21 mouse cellular contexts compared by ENCODE assay signal in genomic region chr8:105206766-105207275, GRCm38 (mm10). TPM values are rescaled to one million over a fixed set of nuclear protein-coding genes. Genes with fewer than 3 reads are reported as not detected.
DNase-seq lines count a peak whose midpoint lies in the region; ATAC-seq and TF ChIP-seq lines count a peak whose summit lies in the region.
"Had no signal": no experiment of that assay in that cellular context is flagged by ENCODE, and none has a peak within 500 bp of the region (broad histone marks: within the 10 kb centered on the region; RNA-seq: fewer than 3 reads in every experiment).

No protein-coding gene starts in this region.

- intact Hi-C loops in gastrocnemius, adult 2 months (cut with DNase I): no loop called here

- ATAC-seq in midbrain, postnatal 0 days (ENCODE audit: low FRiP score): no peak; the same call in 1 of the 2 replicates
- no peak for ATAC-seq in midbrain, embryonic 13.5 days
- ATAC-seq in limb, embryonic 15.5 days (ENCODE audit: insufficient number of reproducible peaks, low FRiP score, low TSS enrichment, low read depth): 0 out of 2 replicates have a peak, but pooled peaks have one; percentile 19
- ATAC-seq: forebrain, embryonic 15.5 days; lung, postnatal 0 days had no signal

- no peaks in the 10 kb centered on the region for H3K9me3 ChIP-seq in midbrain, postnatal 0 days (ENCODE audit: low read length)
- no peaks in the 10 kb centered on the region for H3K9me3 ChIP-seq in midbrain, embryonic 13.5 days
- H3K9me3 ChIP-seq in limb, embryonic 15.5 days: no peaks in the 10 kb centered on the region
- H3K9me3 ChIP-seq: forebrain, embryonic 15.5 days; heart, embryonic 10.5 days; hindbrain, embryonic 10.5 days; limb, embryonic 13.5 days; liver, embryonic 15.5 days had no signal

- no peak overlapping the region for H3K4me2 ChIP-seq in midbrain, postnatal 0 days (ENCODE audit: low read depth, low read length, poor library complexity, severe bottlenecking)
- no peak overlapping the region for H3K4me2 ChIP-seq in midbrain, embryonic 13.5 days (replicated peaks)
- no peak overlapping the region for H3K4me2 ChIP-seq in limb, embryonic 15.5 days
- H3K4me2 ChIP-seq: forebrain, embryonic 15.5 days; limb, embryonic 13.5 days; liver, embryonic 15.5 days had no signal

- 60% methylated on average over 7 of the region's 7 CpGs for WGBS in midbrain, postnatal 0 days
- 77% methylated on average over 7 of the region's 7 CpGs for WGBS in midbrain, embryonic 13.5 days
- WGBS in limb, embryonic 15.5 days: 55% methylated on average over 7 of the region's 7 CpGs

- 0 out of 2 replicates have a peak overlapping the region, but pooled peaks have one; percentile 35 for H3K27ac ChIP-seq in gastrocnemius, adult 2 months
- no peak overlapping the region for H3K27ac ChIP-seq in midbrain, postnatal 0 days (ENCODE audit: low read depth, low read length)
- no peak overlapping the region for H3K27ac ChIP-seq in midbrain, embryonic 13.5 days
- peak overlapping the region; percentile 11; the same call in 1 of the 2 replicates for H3K27ac ChIP-seq in limb, embryonic 15.5 days
- H3K27ac ChIP-seq: forebrain, embryonic 15.5 days; heart, embryonic 10.5 days; hindbrain, embryonic 10.5 days; limb, embryonic 13.5 days; liver, embryonic 15.5 days had no signal

- H3K4me3 ChIP-seq in gastrocnemius, adult 2 months: no peak overlapping the region
- H3K4me3 ChIP-seq in midbrain, postnatal 0 days (ENCODE audit: low read depth, low read length): no peak overlapping the region
- H3K4me3 ChIP-seq in midbrain, embryonic 13.5 days (replicated peaks): no peak overlapping the region
- H3K4me3 ChIP-seq in limb, embryonic 15.5 days: no peak overlapping the region
- H3K4me3 ChIP-seq: forebrain, embryonic 15.5 days; heart, embryonic 10.5 days; hindbrain, embryonic 10.5 days; limb, embryonic 13.5 days; liver, embryonic 15.5 days had no signal

- no peak for TF ChIP-seq CTCF in gastrocnemius, adult 2 months (IDR thresholded peaks at IDR 0.05)
- TF ChIP-seq CTCF in midbrain, postnatal 0 days (IDR thresholded peaks at IDR 0.05): no peak

- DNase-seq in gastrocnemius, adult 2 months: no peak
- no peak for DNase-seq in gastrocnemius, adult 18-20 months (ENCODE audit: low spot score)
- peak; percentile 50 for DNase-seq in midbrain, postnatal 0 days (ENCODE audit: low spot score)
- peak; percentile 28 to 63 for DNase-seq in layer of hippocampus, adult 18-20 months (ENCODE audit: low spot score in 2 of 2)
- no peak for DNase-seq in yolk sac, embryonic 10.5 days (ENCODE audit: low spot score)
- no peak for DNase-seq in kidney, adult 8-10 months
- DNase-seq: adrenal gland, adult 2 months; cerebellum, adult 11 months; kidney, adult 9 months; kidney, postnatal 25 days; midbrain, embryonic 14.5 days; right cerebral cortex, postnatal 25 days; thymus, postnatal 4 days had no signal

- no peaks in the 10 kb centered on the region; the same call in 1 of the 2 replicates for H3K36me3 ChIP-seq in midbrain, postnatal 0 days (ENCODE audit: insufficient read depth, low read length)
- H3K36me3 ChIP-seq in midbrain, embryonic 13.5 days: peaks cover 9% of the 10 kb centered on the region
- H3K36me3 ChIP-seq in limb, embryonic 15.5 days: peaks cover 18% of the 10 kb centered on the region; the same call in 1 of the 2 replicates
- H3K36me3 ChIP-seq: forebrain, embryonic 15.5 days had no signal

- no peaks in the 10 kb centered on the region for H3K4me1 ChIP-seq in midbrain, postnatal 0 days (ENCODE audit: insufficient read depth, low read length)
- H3K4me1 ChIP-seq in midbrain, embryonic 13.5 days (replicated peaks): no peaks in the 10 kb centered on the region
- H3K4me1 ChIP-seq in limb, embryonic 15.5 days: no peaks in the 10 kb centered on the region
- H3K4me1 ChIP-seq: forebrain, embryonic 15.5 days; heart, embryonic 10.5 days; hindbrain, embryonic 10.5 days; limb, embryonic 13.5 days had no signal

- H3K9ac ChIP-seq in midbrain, postnatal 0 days (replicated peaks; ENCODE audit: low read length, poor library complexity, severe bottlenecking): no peak overlapping the region
- no peak overlapping the region for H3K9ac ChIP-seq in midbrain, embryonic 13.5 days (replicated peaks)
- no peak overlapping the region for H3K9ac ChIP-seq in limb, embryonic 15.5 days
- H3K9ac ChIP-seq: forebrain, embryonic 15.5 days; limb, embryonic 13.5 days; liver, embryonic 15.5 days had no signal

- H3K27me3 ChIP-seq in midbrain, postnatal 0 days (ENCODE audit: insufficient read depth, low read length): no peaks in the 10 kb centered on the region
- no peaks in the 10 kb centered on the region for H3K27me3 ChIP-seq in midbrain, embryonic 13.5 days
- no peaks in the 10 kb centered on the region for H3K27me3 ChIP-seq in limb, embryonic 15.5 days
- H3K27me3 ChIP-seq: forebrain, embryonic 15.5 days; limb, embryonic 13.5 days; liver, embryonic 15.5 days had no signal

RNA-seq across cellular contexts. Expression of gene D230025D16Rik, which starts 18.1 kb away (rescaled TPM):
- total RNA-seq in gastrocnemius, adult 2 months (2021): 10 to 100 TPM; 28.1 to 33.1 TPM
- 10 to 100 TPM; 39.5 to 47.6 TPM for total RNA-seq in gastrocnemius, adult 18-20 months (2021)
- total RNA-seq in midbrain, postnatal 0 days (2014; rRNA removed): 33.6 and 36.7 TPM in 2 replicates
- polyA plus RNA-seq in midbrain, postnatal 0 days (2015; fragmentation: Nextera tagmentation; extraction: Ambion mirVana): 24.6 and 28.3 TPM in 2 replicates
- polyA plus RNA-seq in midbrain, embryonic 13.5 days (2015; fragmentation: Nextera tagmentation; extraction: Ambion mirVana): 30.5 and 33.7 TPM in 2 replicates
- 10 to 100 TPM; 35.4 to 39.0 TPM for total RNA-seq in layer of hippocampus, adult 18-20 months (2021)
- 25.6 and 28.7 TPM in 2 replicates for polyA plus RNA-seq in limb, embryonic 15.5 days (2015; fragmentation: Nextera tagmentation; extraction: Ambion mirVana)

RNA-seq across cellular contexts. Expression of gene Cbfb, which starts 36.3 kb away (rescaled TPM):
- total RNA-seq in gastrocnemius, adult 2 months (2021): 10 to 100 TPM; 58.9 to 76.8 TPM
- total RNA-seq in gastrocnemius, adult 18-20 months (2021): 10 to 100 TPM; 80.3 to 88.8 TPM
- total RNA-seq in midbrain, postnatal 0 days (2014; rRNA removed): 43.9 and 46.1 TPM in 2 replicates
- 16.2 and 17.5 TPM in 2 replicates for polyA plus RNA-seq in midbrain, postnatal 0 days (2015; fragmentation: Nextera tagmentation; extraction: Ambion mirVana)
- polyA plus RNA-seq in midbrain, embryonic 13.5 days (2015; fragmentation: Nextera tagmentation; extraction: Ambion mirVana): 23.2 and 25.3 TPM in 2 replicates
- 10 to 100 TPM; 22.1 to 24.4 TPM for total RNA-seq in layer of hippocampus, adult 18-20 months (2021)
- polyA plus RNA-seq in limb, embryonic 15.5 days (2015; fragmentation: Nextera tagmentation; extraction: Ambion mirVana): 77.3 and 89.0 TPM in 2 replicates

RNA-seq across cellular contexts. Expression of gene B3gnt9, which starts 48.1 kb away (rescaled TPM):
- total RNA-seq in gastrocnemius, adult 2 months (2021): 1 to 10 TPM; 1.8 to 3.5 TPM
- 1 to 10 TPM; 1.3 to 1.9 TPM for total RNA-seq in gastrocnemius, adult 18-20 months (2021)
- total RNA-seq in midbrain, postnatal 0 days (2014; rRNA removed): 14.2 and 17.5 TPM in 2 replicates
- 9.5 and 11.5 TPM in 2 replicates for polyA plus RNA-seq in midbrain, postnatal 0 days (2015; fragmentation: Nextera tagmentation; extraction: Ambion mirVana)
- 3.6 and 4.2 TPM in 2 replicates for polyA plus RNA-seq in midbrain, embryonic 13.5 days (2015; fragmentation: Nextera tagmentation; extraction: Ambion mirVana)
- total RNA-seq in layer of hippocampus, adult 18-20 months (2021): 1 to 10 TPM; 3.3 to 3.8 TPM
- 50.7 and 50.8 TPM in 2 replicates for polyA plus RNA-seq in limb, embryonic 15.5 days (2015; fragmentation: Nextera tagmentation; extraction: Ambion mirVana)

RNA-seq across cellular contexts. Expression of gene Tradd, which starts 57.6 kb away (rescaled TPM):
- 1 to 10 TPM; 2.4 to 2.9 TPM for total RNA-seq in gastrocnemius, adult 2 months (2021)
- total RNA-seq in gastrocnemius, adult 18-20 months (2021): 1 to 10 TPM; 2.8 to 3.3 TPM
- total RNA-seq in midbrain, postnatal 0 days (2014; rRNA removed): 7.5 and 8.3 TPM in 2 replicates
- polyA plus RNA-seq in midbrain, postnatal 0 days (2015; fragmentation: Nextera tagmentation; extraction: Ambion mirVana): 7.4 and 8.0 TPM in 2 replicates
- polyA plus RNA-seq in midbrain, embryonic 13.5 days (2015; fragmentation: Nextera tagmentation; extraction: Ambion mirVana): 12.5 and 13.4 TPM in 2 replicates
- total RNA-seq in layer of hippocampus, adult 18-20 months (2021): 1 to 10 TPM; 7.8 to 8.5 TPM
- 30.8 and 38.0 TPM in 2 replicates for polyA plus RNA-seq in limb, embryonic 15.5 days (2015; fragmentation: Nextera tagmentation; extraction: Ambion mirVana)

RNA-seq across cellular contexts. Expression of gene Fbxl8, which starts 57.6 kb away (rescaled TPM):
- total RNA-seq in gastrocnemius, adult 2 months (2021): 1 to 10 TPM; 1.0 to 1.1 TPM
- under 1 TPM; 0.55 to 0.71 TPM for total RNA-seq in gastrocnemius, adult 18-20 months (2021)
- total RNA-seq in midbrain, postnatal 0 days (2014; rRNA removed): 0.52 and 0.77 TPM in 2 replicates
- polyA plus RNA-seq in midbrain, postnatal 0 days (2015; fragmentation: Nextera tagmentation; extraction: Ambion mirVana): 0.83 and 0.85 TPM in 2 replicates
- polyA plus RNA-seq in midbrain, embryonic 13.5 days (2015; fragmentation: Nextera tagmentation; extraction: Ambion mirVana): 0.48 and 0.61 TPM in 2 replicates
- total RNA-seq in layer of hippocampus, adult 18-20 months (2021): 1 to 10 TPM; 1.0 to 1.1 TPM
- polyA plus RNA-seq in limb, embryonic 15.5 days (2015; fragmentation: Nextera tagmentation; extraction: Ambion mirVana): 4.6 and 4.9 TPM in 2 replicates

Comparison
In these comparisons a context has a peak if more than half of its experiments do, and no peak if none do; other contexts are left out.
1. DNase-seq: peak in midbrain, postnatal 0 days (single experiment) and layer of hippocampus, adult 18-20 months (2 of 2); none in gastrocnemius, adult 2 months (single experiment), gastrocnemius, adult 18-20 months (single experiment), yolk sac, embryonic 10.5 days (single experiment) and kidney, adult 8-10 months (0 of 2).
2. H3K27ac ChIP-seq: peak in gastrocnemius, adult 2 months (single experiment) and limb, embryonic 15.5 days (single experiment); none in midbrain, postnatal 0 days (single experiment) and midbrain, embryonic 13.5 days (single experiment).